Mouse (Mus musculus): Measurements from ENCODE around the gene Anks1b. TPM values are rescaled to one million over a fixed set of nuclear protein-coding genes. Genes with fewer than 3 reads are reported as not detected.

The Anks1b gene
- 100 to 1,000 TPM; 417 TPM for total RNA-seq (2021)
- long read RNA-seq, partial matches to known transcripts = 3 of 70 reads
- long read RNA-seq, other reads (novel, unspliced or antisense) = 65 of 70 reads

GRCm38 (mm10) chr10:89873146-89873950 lies at the start of gene Anks1b:
Gene Anks1b (plus strand): TSS chr10:89873509.
- DNase-seq (ENCODE audit: low spot score in 2 of 2) = peak; percentile 74 to 78

- DNase-seq (ENCODE audit: low spot score in 2 of 2) = peak; percentile 24 to 39
Observed at GRCm38 (mm10) chr10:89823906-89824305, 49.4 kb upstream of the Anks1b start.

DNA sequence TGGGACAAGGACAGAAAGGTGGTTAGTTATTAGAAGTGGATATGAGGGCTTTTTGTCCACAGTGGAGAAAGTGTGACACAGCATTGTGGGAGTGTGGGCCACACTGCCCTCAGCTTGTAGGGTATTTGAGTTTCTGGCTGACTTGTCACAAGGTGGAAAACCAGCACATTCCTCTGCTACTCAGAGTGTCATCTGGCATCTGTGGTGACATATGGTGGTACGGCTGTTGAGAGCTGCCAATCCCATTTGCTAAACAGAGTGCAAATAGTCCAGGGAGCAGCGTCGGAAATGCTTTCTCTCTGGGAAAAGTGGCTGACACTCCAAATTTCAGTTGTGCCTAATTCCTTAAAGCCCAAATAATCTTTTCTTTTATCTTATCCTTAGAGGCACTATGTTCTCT lies 46.4 kb upstream of the Anks1b start:
- peak; percentile 25 to 32 for DNase-seq (ENCODE audit: low spot score in 2 of 2)

DNA sequence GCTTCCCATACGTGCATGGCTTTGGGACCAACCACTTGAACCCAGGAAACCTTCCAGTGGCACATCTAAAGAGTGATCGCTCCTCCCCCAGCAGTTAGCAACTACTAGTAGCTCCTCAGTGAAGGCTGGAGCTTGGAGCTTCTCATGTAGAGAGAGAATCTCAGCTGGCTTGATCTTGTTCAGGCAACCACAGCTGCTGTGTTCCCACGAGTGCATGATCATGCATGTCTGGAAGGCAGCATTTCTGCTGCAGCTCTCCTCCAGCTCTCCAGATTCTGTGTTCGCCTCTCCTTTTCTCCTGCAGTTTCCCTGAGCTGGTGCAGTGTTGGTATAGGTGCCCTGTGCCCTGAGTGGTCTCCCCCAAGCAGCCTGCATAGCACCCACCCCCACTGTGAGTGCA lies 41.0 kb upstream of the Anks1b start:
- DNase-seq (ENCODE audit: low spot score in 2 of 2) = peak in 1 of 2 experiments; percentile 10

DNA sequence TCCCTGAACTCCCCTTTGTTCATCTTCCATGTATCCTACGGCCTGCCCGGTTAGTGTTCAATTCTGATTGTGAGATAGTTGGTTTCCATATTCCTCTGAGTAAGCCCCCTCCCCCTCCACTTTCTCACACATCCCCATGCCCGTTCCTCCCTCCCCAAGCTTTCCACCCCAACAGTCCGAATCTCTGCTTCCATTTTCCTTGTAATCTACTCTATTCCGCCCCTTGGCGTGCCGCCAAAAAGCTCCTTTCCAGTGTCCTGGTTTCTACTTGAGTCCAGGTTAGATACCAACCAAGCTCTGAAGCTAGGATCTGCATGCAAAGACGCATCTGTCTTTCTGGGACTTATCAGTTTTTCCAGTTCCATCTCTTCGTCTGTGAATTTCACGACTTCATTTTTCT lies 40.1 kb upstream of the Anks1b start:
- DNase-seq (ENCODE audit: low spot score in 2 of 2) = no peak

- no peak for DNase-seq (ENCODE audit: low spot score in 2 of 2)
Observed at GRCm38 (mm10) chr10:89837476-89837875, 35.8 kb upstream of the Anks1b start.

DNA sequence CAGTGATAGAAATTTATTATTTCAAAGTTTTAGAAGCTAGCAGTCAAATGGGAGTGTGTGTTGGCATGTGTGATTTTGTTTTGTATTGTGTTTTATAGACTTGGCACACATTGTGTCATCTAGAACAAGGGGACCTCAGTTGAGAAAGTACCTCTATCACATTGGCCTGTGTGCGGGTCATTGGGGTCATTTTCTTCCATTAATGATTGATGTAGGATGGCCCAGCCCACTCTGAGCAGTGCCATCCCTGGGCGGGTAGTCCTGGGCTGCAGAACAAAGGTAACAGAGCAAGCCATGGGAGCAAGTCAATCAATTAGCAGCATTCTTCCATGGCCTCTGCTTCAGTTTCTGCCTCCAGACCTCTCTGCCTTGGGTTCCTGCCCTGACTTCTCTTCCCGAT lies 34.5 kb upstream of the Anks1b start:
- no peak for DNase-seq (ENCODE audit: low spot score in 2 of 2)

DNA sequence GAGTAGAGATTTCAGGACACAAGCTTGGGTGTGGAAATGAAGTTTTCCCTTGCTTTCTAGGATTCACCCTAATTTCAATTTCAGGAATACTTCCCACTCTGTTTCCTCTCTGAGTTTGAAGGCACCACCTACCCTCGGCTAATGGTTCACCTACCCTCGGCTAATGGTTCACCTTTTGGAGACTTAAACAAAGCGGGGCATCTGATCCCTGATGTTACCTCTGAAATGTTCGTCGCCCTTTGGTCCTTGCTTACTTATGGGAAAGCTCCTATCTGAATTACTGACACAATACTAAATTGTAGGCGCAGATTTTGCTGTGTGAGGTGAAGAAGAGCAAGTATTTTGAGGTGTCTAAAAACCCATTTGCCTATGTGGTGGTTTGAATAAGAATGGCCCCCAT lies 22.4 kb upstream of the Anks1b start:
- DNase-seq (ENCODE audit: low spot score in 2 of 2) = no peak

GRCm38 (mm10) chr10:89855251-89855875 lies 17.9 kb upstream of the Anks1b start:
- DNase-seq (ENCODE audit: low spot score in 2 of 2) = peak; percentile 50 to 64

- DNase-seq (ENCODE audit: low spot score in 2 of 2) = peak; percentile 49 to 54
Observed at GRCm38 (mm10) chr10:89856286-89856685, 17.0 kb upstream of the Anks1b start.

GRCm38 (mm10) chr10:89868211-89868610 lies 5.1 kb upstream of the Anks1b start:
- no peak for DNase-seq (ENCODE audit: low spot score in 2 of 2)

- no peak for DNase-seq (ENCODE audit: low spot score in 2 of 2)
Observed at GRCm38 (mm10) chr10:89868836-89869235, 4.5 kb upstream of the Anks1b start.

DNA sequence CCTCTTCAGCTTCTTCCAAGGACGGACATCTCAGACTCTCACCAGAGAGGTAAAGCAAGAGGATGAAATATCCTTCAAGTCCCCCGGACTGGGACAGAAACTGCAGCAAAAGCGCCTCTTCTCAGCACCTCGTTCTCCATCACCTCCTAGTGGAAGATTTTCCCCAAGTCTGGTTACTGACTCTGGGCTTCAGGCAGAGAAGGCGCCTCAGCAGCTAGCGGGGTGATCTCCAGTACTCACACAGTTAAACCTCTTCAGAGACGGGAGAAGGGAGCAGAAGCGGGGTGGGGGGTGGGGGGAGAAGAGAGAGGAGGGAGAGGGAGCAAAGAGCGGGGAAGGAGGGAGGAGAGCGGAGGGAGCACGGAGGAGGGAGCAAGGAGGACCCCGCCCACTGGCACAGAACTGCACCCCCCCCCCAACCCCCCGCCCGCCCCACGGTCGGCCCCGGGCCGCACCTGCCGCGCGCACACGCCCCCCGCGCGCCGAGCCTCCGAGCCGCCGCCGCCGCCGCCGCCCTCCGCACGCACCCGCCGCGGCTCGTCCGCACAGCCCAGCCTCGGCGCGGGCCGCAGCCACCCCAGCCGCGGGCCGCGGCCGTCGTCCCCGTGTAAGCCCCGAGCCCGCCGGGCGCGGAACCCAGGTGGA lies 686 bp upstream of the Anks1b start:
- peak; percentile 39 to 55 for DNase-seq (ENCODE audit: low spot score in 2 of 2)

DNA sequence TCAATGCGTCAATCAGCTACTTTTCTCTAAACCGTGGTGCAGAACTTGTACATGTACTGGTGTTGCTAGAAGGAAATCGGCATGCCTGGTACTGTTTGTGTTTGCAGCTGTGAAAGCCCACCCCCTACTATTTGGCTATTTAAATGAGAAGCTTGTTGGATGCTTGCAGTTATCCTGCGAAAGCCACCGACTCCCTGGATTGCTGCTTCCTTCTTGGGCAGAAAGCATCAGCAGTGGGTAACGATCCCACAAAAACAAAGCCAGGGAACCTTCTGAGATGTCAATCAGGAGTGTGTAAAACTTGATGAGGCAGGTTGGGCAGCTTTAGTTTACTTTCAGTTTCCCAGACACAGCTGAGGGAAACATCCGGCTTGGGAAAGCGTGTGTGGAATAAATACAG lies 727 bp downstream of the Anks1b start:
- peak; percentile 7 to 23 for DNase-seq (ENCODE audit: low spot score in 2 of 2)

- DNase-seq (ENCODE audit: low spot score in 2 of 2) = no peak
Observed at GRCm38 (mm10) chr10:89883561-89883960, 10.3 kb downstream of the Anks1b start.

GRCm38 (mm10) chr10:89902720-89903337 lies 29.5 kb downstream of the Anks1b start:
- no peak for DNase-seq (ENCODE audit: low spot score in 2 of 2)

DNA sequence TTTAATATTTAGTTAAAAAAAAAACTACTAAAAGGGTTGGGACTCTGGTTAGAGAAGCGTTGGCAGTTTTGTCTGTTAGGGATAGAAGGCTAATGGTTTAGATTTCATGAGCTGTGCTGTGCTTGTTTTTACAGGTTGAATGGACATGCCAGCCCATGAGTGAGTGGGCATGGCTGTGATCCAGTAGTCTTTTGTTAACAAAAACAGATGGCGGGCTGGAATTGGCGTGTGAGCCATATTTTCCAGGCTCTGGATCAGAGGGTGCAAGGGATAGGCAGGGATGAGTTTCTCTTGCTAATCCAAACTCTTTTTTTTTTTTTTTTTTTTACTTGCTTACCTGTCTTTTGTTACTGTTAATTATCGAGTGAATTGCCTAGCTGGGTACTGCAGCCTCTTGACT lies 38.6 kb downstream of the Anks1b start:
- DNase-seq (ENCODE audit: low spot score in 2 of 2) = peak in 1 of 2 experiments; percentile 18

DNA sequence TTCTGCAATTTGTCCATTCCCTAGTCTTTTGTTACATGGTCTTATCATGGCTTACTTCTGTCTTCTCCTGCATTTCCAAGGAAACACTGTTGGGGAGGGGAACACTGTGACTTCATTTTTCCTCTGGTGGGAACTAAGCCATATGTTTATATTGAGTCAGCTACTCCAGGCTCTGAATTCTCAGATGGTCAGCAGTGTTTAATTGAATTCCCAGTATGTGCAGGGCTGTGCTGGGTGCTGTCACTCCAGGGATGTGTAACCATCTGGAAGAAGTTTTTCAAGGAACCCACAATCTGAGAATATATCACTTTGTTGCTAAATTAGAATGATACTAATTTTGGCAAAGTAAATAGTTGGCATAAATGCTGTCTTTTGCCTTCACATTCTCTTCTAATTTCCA lies 39.9 kb downstream of the Anks1b start:
- no peak for DNase-seq (ENCODE audit: low spot score in 2 of 2)

- DNase-seq (ENCODE audit: low spot score in 2 of 2) = no peak
Observed at GRCm38 (mm10) chr10:89917141-89917540, 43.8 kb downstream of the Anks1b start.

GRCm38 (mm10) chr10:89921965-89922364 lies 48.7 kb downstream of the Anks1b start:
- DNase-seq (ENCODE audit: low spot score in 2 of 2) = no peak

GRCm38 (mm10) chr10:89942180-89942579 lies 68.9 kb downstream of the Anks1b start:
- no peak for DNase-seq (ENCODE audit: low spot score in 2 of 2)
